Mouse (Mus musculus) ES-E14 (cell line): ENCODE measurements around the gene Gimap8. TPM values are rescaled to one million over a fixed set of nuclear protein-coding genes. Genes with fewer than 3 reads are reported as not detected.

Experiments used
- DNase-seq: peaks from one replicate; pipeline ENCODE4 v3.0.0-alpha.2; 2013; ENCODE audit warnings: low read depth, low spot score
- H3K27ac ChIP-seq: 2 replicates; pipeline ENCODE4 v1.5.1; 2012; ENCODE audit warnings: low read depth, mild to moderate bottlenecking, low read length, moderate library complexity, mixed read lengths; ENCODE audit not compliant: poor library complexity, insufficient read depth, severe bottlenecking
- H3K36me3 ChIP-seq: 2 replicates; pipeline ENCODE4 v1.6.1; 2012; ENCODE audit warnings: mild to moderate bottlenecking, low read length, moderate library complexity, mixed read lengths; ENCODE audit not compliant: control insufficient read depth, poor library complexity, insufficient read depth, severe bottlenecking
- H3K4me1 ChIP-seq, 2 experiments: fragments of 150-350 bp in 1 of 2; sonication (generic) in 1 of 2; 2 replicates each; pipeline ENCODE4 v1.6.1; 2012; ENCODE audit warnings: low read length in 2 of 2, mild to moderate bottlenecking in 1 of 2, mixed read lengths in 1 of 2; ENCODE audit not compliant: control insufficient read depth in 2 of 2, insufficient read depth in 2 of 2, poor library complexity in 1 of 2
- H3K4me3 ChIP-seq, 2 experiments: fragments of 150-350 bp in 1 of 2; sonication (generic) in 1 of 2; 2 replicates each; pipeline ENCODE4 v1.5.1; 2012; ENCODE audit warnings: low read length in 2 of 2, low read depth in 1 of 2, mild to moderate bottlenecking in 1 of 2, mixed read lengths in 1 of 2; ENCODE audit not compliant: insufficient read depth in 1 of 2, poor library complexity in 1 of 2, severe bottlenecking in 1 of 2
- H3K9ac ChIP-seq: 2 replicates; pipeline ENCODE4 v1.6.1; 2012; ENCODE audit warnings: low read depth, mild to moderate bottlenecking, low read length, mixed read lengths; ENCODE audit not compliant: poor library complexity, insufficient read depth, severe bottlenecking
- H3K9me3 ChIP-seq: fragments of 150-350 bp; sonication (generic); 2 replicates; pipeline ENCODE4 v1.6.1; 2012; ENCODE audit warnings: low read depth, mild to moderate bottlenecking, low read length; ENCODE audit not compliant: control insufficient read depth, insufficient read depth
- CHD2 ChIP-seq: IDR thresholded peaks from 2 replicates; pipeline ENCODE4 v1.6.1; 2014; ENCODE audit warnings: mild to moderate bottlenecking, low read depth, low read length, inconsistent platforms
- HCFC1 ChIP-seq: IDR thresholded peaks from 2 replicates; pipeline ENCODE4 v1.6.1; 2012; ENCODE audit warnings: low read length, inconsistent platforms, borderline replicate concordance; ENCODE audit not compliant: insufficient read depth
- MAFK ChIP-seq: IDR thresholded peaks from 2 replicates; pipeline ENCODE4 v1.6.1; 2014; ENCODE audit warnings: mild to moderate bottlenecking, low read depth, low read length, inconsistent platforms; ENCODE audit not compliant: insufficient read depth
- ZC3H11A ChIP-seq: IDR thresholded peaks from 2 replicates; pipeline ENCODE4 v1.6.1; 2012; ENCODE audit warnings: low read depth, mild to moderate bottlenecking, inconsistent platforms, low read length, borderline replicate concordance
- ZNF384 ChIP-seq: IDR thresholded peaks from 2 replicates; pipeline ENCODE4 v1.6.1; 2012; ENCODE audit warnings: low read depth, low read length, inconsistent platforms
- in situ Hi-C, 2 experiments: fragments of 600-800 bp; cut with MboI; formaldehyde crosslinking; loops; one replicate each; pipeline ENCODE4 v1.15.1; 2025; ENCODE audit warnings: low sequenced_read_pairs in 2 of 2, inconsistent platforms in 1 of 2; ENCODE audit not compliant: unreplicated experiment in 2 of 2
- total RNA-seq: library from RNA; depleted of rRNA; stranded (reverse); fragments of 300-350 nt; gene quantifications from 2 replicates; pipeline ENCODE4 v1.2.3, GENCODE M21; 2012

The Gimap8 gene
- total RNA-seq, 1 experiment = 0.22 TPM

DNA sequence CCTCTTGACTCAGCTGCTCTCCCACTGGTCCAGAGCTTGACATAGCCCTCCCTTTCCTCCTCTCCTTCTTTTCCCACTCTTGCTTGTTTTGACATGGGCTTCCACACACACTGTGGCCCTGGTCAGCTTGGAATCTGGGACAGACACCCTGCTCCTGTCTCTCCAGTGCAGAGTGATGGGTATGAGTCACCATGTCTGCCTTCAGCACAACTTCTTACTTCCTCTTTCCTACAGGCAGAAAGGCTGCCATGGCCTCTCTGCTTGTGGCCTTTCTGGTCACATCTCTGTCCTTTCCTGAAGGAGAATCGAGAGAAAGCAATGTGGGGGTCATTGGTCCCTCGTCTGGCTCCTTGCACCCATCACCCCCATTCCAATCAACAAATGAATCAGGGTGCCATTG is 40.0 kb downstream of the Gimap8 start:
- no peak for DNase-seq
- TF ChIP-seq ZC3H11A (no peak), HCFC1 (no peak), ZNF384 (no peak), CHD2 (no peak), MAFK (no peak)
- Histone ChIP-seq H3K4me3 (no peak overlapping the region), H3K9me3 (no peaks in the 10 kb centered on the region), H3K4me1 (no peaks in the 10 kb centered on the region), H3K27ac (no peak overlapping the region), H3K36me3 (no peaks in the 10 kb centered on the region), H3K9ac (no peak overlapping the region)
- in situ Hi-C loops = no loop called here

DNA sequence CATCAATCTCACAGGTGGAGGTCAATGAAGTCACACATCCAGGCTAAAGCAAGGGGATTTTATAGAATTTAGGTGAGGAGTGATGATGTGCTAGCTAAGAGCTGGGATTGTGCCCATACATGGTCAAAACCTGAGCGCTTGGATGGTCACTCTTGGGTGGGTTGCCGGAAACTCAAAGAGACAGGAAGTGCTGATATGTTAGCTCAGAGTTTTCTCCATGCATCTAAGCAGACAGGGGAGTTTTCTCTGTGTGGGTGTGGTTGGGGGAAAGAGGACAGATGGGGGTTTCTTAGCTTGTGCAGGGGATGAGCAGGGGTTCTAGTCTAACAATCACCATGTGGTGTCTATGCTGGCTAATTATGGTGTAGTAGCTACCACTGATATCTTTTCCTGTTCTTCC is 42.3 kb downstream of the Gimap8 start:
- Histone ChIP-seq H3K36me3 (no peaks in the 10 kb centered on the region), H3K27ac (no peak overlapping the region), H3K9ac (no peak overlapping the region), H3K4me1 (no peaks in the 10 kb centered on the region), H3K4me3 (no peak overlapping the region), H3K9me3 (no peaks in the 10 kb centered on the region)
- no peak for TF ChIP-seq ZC3H11A
- TF ChIP-seq CHD2 = no peak
- TF ChIP-seq ZNF384 = no peak
- TF ChIP-seq HCFC1 = no peak
- TF ChIP-seq MAFK = no peak
- in situ Hi-C loops = no loop called here
- no peak for DNase-seq

DNA sequence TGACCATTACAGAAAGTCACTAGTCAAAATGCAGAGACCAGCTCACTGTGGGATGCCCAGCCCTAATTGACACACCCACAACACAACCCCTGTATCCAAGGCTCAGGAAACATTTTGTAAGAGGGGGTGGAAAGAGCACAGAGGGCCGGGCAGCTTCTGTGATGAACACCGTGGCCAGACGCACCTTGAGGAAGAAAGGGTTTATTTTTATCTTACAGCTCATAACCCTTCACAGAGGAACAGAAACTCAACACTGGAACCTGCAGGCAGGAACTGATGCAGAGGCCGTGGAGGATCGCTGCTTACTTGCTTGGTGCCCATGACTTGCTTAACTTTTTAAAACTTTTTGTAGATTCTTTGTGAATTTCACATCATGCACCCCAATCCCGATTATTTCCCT is 45.9 kb downstream of the Gimap8 start:
- H3K4me3 ChIP-seq = no peak overlapping the region
- TF ChIP-seq MAFK (no peak), ZNF384 (no peak)
- in situ Hi-C loops = no loop called here
- H3K9me3 ChIP-seq = no peaks in the 10 kb centered on the region
- no peaks in the 10 kb centered on the region for H3K36me3 ChIP-seq
- H3K4me1 ChIP-seq = no peaks in the 10 kb centered on the region
- no peak overlapping the region for H3K27ac ChIP-seq
- no peak for DNase-seq
- H3K9ac ChIP-seq = no peak overlapping the region

GRCm38 (mm10) chr6:48696830-48697554 is 50.0 kb downstream of the Gimap8 start:
- Histone ChIP-seq H3K27ac (no peak overlapping the region), H3K4me3 (no peak overlapping the region), H3K9me3 (no peaks in the 10 kb centered on the region), H3K4me1 (no peaks in the 10 kb centered on the region), H3K9ac (no peak overlapping the region), H3K36me3 (no peaks in the 10 kb centered on the region)
- in situ Hi-C loops = no loop called here
- DNase-seq = no peak
- TF ChIP-seq HCFC1 (no peak), ZC3H11A (no peak), MAFK (no peak), ZNF384 (no peak), CHD2 (no peak)

GRCm38 (mm10) chr6:48697555-48697930 is 50.5 kb downstream of the Gimap8 start:
- Histone ChIP-seq H3K4me1 (no peaks in the 10 kb centered on the region), H3K4me3 (no peak overlapping the region), H3K27ac (no peak overlapping the region), H3K9ac (no peak overlapping the region), H3K9me3 (no peaks in the 10 kb centered on the region), H3K36me3 (no peaks in the 10 kb centered on the region)
- no peak for DNase-seq
- TF ChIP-seq HCFC1 (no peak), MAFK (no peak), ZC3H11A (no peak), CHD2 (no peak), ZNF384 (no peak)
- in situ Hi-C loops = no loop called here
